Mouse (Mus musculus): ENCODE measurements around the gene Gm9789.

DNA sequence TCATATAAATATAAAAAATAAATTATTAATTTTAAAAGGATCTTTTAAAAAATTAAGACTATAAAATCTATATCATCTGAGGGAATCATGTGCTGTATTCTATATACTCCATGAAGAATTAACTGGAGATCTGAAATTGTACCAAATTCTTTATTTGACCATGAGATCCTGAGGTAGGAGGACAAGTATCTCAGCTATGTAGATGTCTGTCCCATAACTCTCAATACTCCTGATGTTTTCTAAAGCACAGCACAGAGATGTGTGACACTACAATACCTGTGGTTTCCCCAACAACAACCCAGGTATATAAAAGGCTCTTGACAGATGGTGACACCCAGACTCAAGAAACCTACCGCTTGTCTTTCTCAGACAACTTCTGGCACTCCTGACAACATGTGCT, 17.2 kb upstream of the Gm9789 start, which contains the start of gene Gm6358:
- TF ChIP-seq CTCF (IDR thresholded peaks at IDR 0.05; ENCODE audit: low read depth), result no peak
- no peak for TF ChIP-seq EP300 (IDR thresholded peaks at IDR 0.05; ENCODE audit: low read depth)

Data from liver, postnatal 0 days (tissue).